Mouse (Mus musculus): ENCODE results near the gene Hoxd1.

Gene Hoxd1

GRCm38 (mm10) chr2:74762522-74763244 is at the start of gene Hoxd1:
Hoxd1 (plus strand) TSS chr2:74762980.
- DNase-seq (ENCODE audit: low spot score in 2 of 2) = no peak

- no peak for DNase-seq (ENCODE audit: low spot score in 2 of 2)
Measured at GRCm38 (mm10) chr2:74713239-74714150, 49.3 kb upstream of the Hoxd1 start.

GRCm38 (mm10) chr2:74714156-74714789 is 48.5 kb upstream of the Hoxd1 start:
- DNase-seq (ENCODE audit: low spot score in 2 of 2) = no peak

- no peak for DNase-seq (ENCODE audit: low spot score in 2 of 2)
Measured at GRCm38 (mm10) chr2:74714881-74715280, 47.9 kb upstream of the Hoxd1 start.

- DNase-seq (ENCODE audit: low spot score in 2 of 2) = peak; percentile 37 to 68
Measured at GRCm38 (mm10) chr2:74715504-74716241, 47.1 kb upstream of the Hoxd1 start.

- DNase-seq (ENCODE audit: low spot score in 2 of 2) = no peak
Measured at GRCm38 (mm10) chr2:74720384-74720783, 42.4 kb upstream of the Hoxd1 start.

GRCm38 (mm10) chr2:74720955-74721491 is 41.8 kb upstream of the Hoxd1 start:
- no peak for DNase-seq (ENCODE audit: low spot score in 2 of 2)

GRCm38 (mm10) chr2:74721882-74722281 is 40.9 kb upstream of the Hoxd1 start:
- no peak for DNase-seq (ENCODE audit: low spot score in 2 of 2)

- DNase-seq (ENCODE audit: low spot score in 2 of 2) = no peak
Measured at GRCm38 (mm10) chr2:74722949-74723348, 39.8 kb upstream of the Hoxd1 start.

GRCm38 (mm10) chr2:74724244-74725015 is 38.4 kb upstream of the Hoxd1 start:
- no peak for DNase-seq (ENCODE audit: low spot score in 2 of 2)

GRCm38 (mm10) chr2:74725171-74725570 is 37.6 kb upstream of the Hoxd1 start:
- no peak for DNase-seq (ENCODE audit: low spot score in 2 of 2)

GRCm38 (mm10) chr2:74726551-74726950 is 36.2 kb upstream of the Hoxd1 start, which contains the start of gene Gm28230:
Gm28230 (plus strand) TSS chr2:74726728.
- DNase-seq (ENCODE audit: low spot score in 2 of 2) = no peak

GRCm38 (mm10) chr2:74726973-74727639 is 35.7 kb upstream of the Hoxd1 start:
- DNase-seq (ENCODE audit: low spot score in 2 of 2) = no peak

- no peak for DNase-seq (ENCODE audit: low spot score in 2 of 2)
Measured at GRCm38 (mm10) chr2:74727640-74728302, 35.0 kb upstream of the Hoxd1 start.

GRCm38 (mm10) chr2:74728303-74728680 is 34.5 kb upstream of the Hoxd1 start:
- no peak for DNase-seq (ENCODE audit: low spot score in 2 of 2)

- no peak for DNase-seq (ENCODE audit: low spot score in 2 of 2)
Measured at GRCm38 (mm10) chr2:74730331-74730730, 32.4 kb upstream of the Hoxd1 start.

- DNase-seq (ENCODE audit: low spot score in 2 of 2) = no peak
Measured at GRCm38 (mm10) chr2:74731055-74731454, 31.7 kb upstream of the Hoxd1 start.

GRCm38 (mm10) chr2:74731799-74732512 is 30.8 kb upstream of the Hoxd1 start:
- no peak for DNase-seq (ENCODE audit: low spot score in 2 of 2)
